Mouse (Mus musculus): ENCODE measurements around the gene Itpr2. TPM values are rescaled to one million over a fixed set of nuclear protein-coding genes. Genes with fewer than 3 reads are reported as not detected.
A peak's percentile ranks its signal among the peaks of the same experiment; 100 is the strongest.

Gene Itpr2
- polyA plus RNA-seq, 1 experiment, result 6.6 TPM

GRCm38 (mm10) chr6:146331017-146331669, 170.9 kb downstream of the Itpr2 start:
- H3K27me3 ChIP-seq (ENCODE audit: control insufficient read depth, insufficient read depth, low read length), result no peaks in the 10 kb centered on the region
- no peak overlapping the region for H3K27ac ChIP-seq (ENCODE audit: insufficient read depth, low read length)
- peaks cover 7% of the 10 kb centered on the region for H3K4me1 ChIP-seq (ENCODE audit: control insufficient read depth, insufficient read depth, low read length)
- DNase-seq, result peak; percentile 16 to 36
- 25% methylated on average over 6 of the region's 6 CpGs for WGBS
- no peak for TF ChIP-seq CTCF (IDR thresholded peaks at IDR 0.05; ENCODE audit: borderline replicate concordance, insufficient read depth, low read depth, low read length)
- no peak for TF ChIP-seq POLR2A (IDR thresholded peaks at IDR 0.05; ENCODE audit: borderline replicate concordance, insufficient read depth, low read length)
- no peak overlapping the region for H3K4me3 ChIP-seq (replicated peaks; ENCODE audit: insufficient read depth, low read depth, low read length)

GRCm38 (mm10) chr6:146329079-146329478, 172.9 kb downstream of the Itpr2 start:
- TF ChIP-seq POLR2A (IDR thresholded peaks at IDR 0.05; ENCODE audit: borderline replicate concordance, insufficient read depth, low read length) (no peak), CTCF (IDR thresholded peaks at IDR 0.05; ENCODE audit: borderline replicate concordance, insufficient read depth, low read depth, low read length) (no peak)
- H3K4me3 ChIP-seq (replicated peaks; ENCODE audit: insufficient read depth, low read depth, low read length), result no peak overlapping the region
- H3K27me3 ChIP-seq (ENCODE audit: control insufficient read depth, insufficient read depth, low read length), result no peaks in the 10 kb centered on the region
- H3K27ac ChIP-seq (ENCODE audit: insufficient read depth, low read length), result no peak overlapping the region
- WGBS, result 86% methylated on average over 3 of the region's 3 CpGs
- peaks cover 10% of the 10 kb centered on the region for H3K4me1 ChIP-seq (ENCODE audit: control insufficient read depth, insufficient read depth, low read length)
- DNase-seq, result no peak

- no peak overlapping the region for H3K27ac ChIP-seq (ENCODE audit: insufficient read depth, low read length)
- WGBS, result 91% methylated on average over 8 of the region's 8 CpGs
- no peak for TF ChIP-seq CTCF (IDR thresholded peaks at IDR 0.05; ENCODE audit: borderline replicate concordance, insufficient read depth, low read depth, low read length)
- TF ChIP-seq POLR2A (IDR thresholded peaks at IDR 0.05; ENCODE audit: borderline replicate concordance, insufficient read depth, low read length), result no peak
These were observed 175.4 kb downstream of the Itpr2 start for GRCm38 (mm10) chr6:146326631-146327030.

GRCm38 (mm10) chr6:146324541-146325204, 177.3 kb downstream of the Itpr2 start:
- Histone ChIP-seq H3K27ac (ENCODE audit: insufficient read depth, low read length) (no peak overlapping the region), H3K27me3 (ENCODE audit: control insufficient read depth, insufficient read depth, low read length) (no peaks in the 10 kb centered on the region), H3K4me3 (replicated peaks; ENCODE audit: insufficient read depth, low read depth, low read length) (no peak overlapping the region), H3K4me1 (ENCODE audit: control insufficient read depth, insufficient read depth, low read length) (0 out of 2 replicates have a peak, but pooled peaks cover 3% of the 10 kb centered on the region)
- TF ChIP-seq POLR2A (IDR thresholded peaks at IDR 0.05; ENCODE audit: borderline replicate concordance, insufficient read depth, low read length), result no peak
- TF ChIP-seq CTCF (IDR thresholded peaks at IDR 0.05; ENCODE audit: borderline replicate concordance, insufficient read depth, low read depth, low read length), result no peak
- DNase-seq, result no peak
- 55% methylated on average over 19 of the region's 19 CpGs for WGBS

More at GRCm38 (mm10) chr6:146326631-146327030, 175.4 kb downstream of the Itpr2 start:
- Histone ChIP-seq H3K27me3 (ENCODE audit: control insufficient read depth, insufficient read depth, low read length) (no peaks in the 10 kb centered on the region), H3K4me3 (replicated peaks; ENCODE audit: insufficient read depth, low read depth, low read length) (no peak overlapping the region), H3K4me1 (ENCODE audit: control insufficient read depth, insufficient read depth, low read length) (peaks cover 10% of the 10 kb centered on the region)
- no peak for DNase-seq

GRCm38 (mm10) chr6:146322555-146322954, 179.5 kb downstream of the Itpr2 start:
- Histone ChIP-seq H3K27me3 (ENCODE audit: control insufficient read depth, insufficient read depth, low read length) (no peaks in the 10 kb centered on the region), H3K4me1 (ENCODE audit: control insufficient read depth, insufficient read depth, low read length) (0 out of 2 replicates have a peak, but pooled peaks cover 3% of the 10 kb centered on the region), H3K27ac (ENCODE audit: insufficient read depth, low read length) (no peak overlapping the region), H3K4me3 (replicated peaks; ENCODE audit: insufficient read depth, low read depth, low read length) (no peak overlapping the region)
- WGBS, result 82% methylated on average over 7 of the region's 7 CpGs
- TF ChIP-seq POLR2A (IDR thresholded peaks at IDR 0.05; ENCODE audit: borderline replicate concordance, insufficient read depth, low read length) (no peak), CTCF (IDR thresholded peaks at IDR 0.05; ENCODE audit: borderline replicate concordance, insufficient read depth, low read depth, low read length) (no peak)
- DNase-seq, result no peak

- DNase-seq, result no peak
- Histone ChIP-seq H3K27me3 (ENCODE audit: control insufficient read depth, insufficient read depth, low read length) (no peaks in the 10 kb centered on the region), H3K4me3 (replicated peaks; ENCODE audit: insufficient read depth, low read depth, low read length) (no peak overlapping the region), H3K4me1 (ENCODE audit: control insufficient read depth, insufficient read depth, low read length) (0 out of 2 replicates have a peak, but pooled peaks cover 3% of the 10 kb centered on the region), H3K27ac (ENCODE audit: insufficient read depth, low read length) (no peak overlapping the region)
- WGBS, result 86% methylated on average over 4 of the region's 4 CpGs
- no peak for TF ChIP-seq CTCF (IDR thresholded peaks at IDR 0.05; ENCODE audit: borderline replicate concordance, insufficient read depth, low read depth, low read length)
These were observed 180.1 kb downstream of the Itpr2 start for GRCm38 (mm10) chr6:146321951-146322350.

- Histone ChIP-seq H3K27ac (ENCODE audit: insufficient read depth, low read length) (no peak overlapping the region), H3K4me3 (replicated peaks; ENCODE audit: insufficient read depth, low read depth, low read length) (no peak overlapping the region), H3K4me1 (ENCODE audit: control insufficient read depth, insufficient read depth, low read length) (no peaks in the 10 kb centered on the region), H3K27me3 (ENCODE audit: control insufficient read depth, insufficient read depth, low read length) (no peaks in the 10 kb centered on the region)
- TF ChIP-seq POLR2A (IDR thresholded peaks at IDR 0.05; ENCODE audit: borderline replicate concordance, insufficient read depth, low read length) (no peak), CTCF (IDR thresholded peaks at IDR 0.05; ENCODE audit: borderline replicate concordance, insufficient read depth, low read depth, low read length) (no peak)
- no peak for DNase-seq
- 86% methylated on average over 6 of the region's 6 CpGs for WGBS
These were observed 185.6 kb downstream of the Itpr2 start for GRCm38 (mm10) chr6:146316415-146316814.

- 91% methylated on average over 8 of the region's 8 CpGs for WGBS
- TF ChIP-seq POLR2A (IDR thresholded peaks at IDR 0.05; ENCODE audit: borderline replicate concordance, insufficient read depth, low read length), result no peak
- no peak for TF ChIP-seq CTCF (IDR thresholded peaks at IDR 0.05; ENCODE audit: borderline replicate concordance, insufficient read depth, low read depth, low read length)
- Histone ChIP-seq H3K4me3 (replicated peaks; ENCODE audit: insufficient read depth, low read depth, low read length) (no peak overlapping the region), H3K27ac (ENCODE audit: insufficient read depth, low read length) (no peak overlapping the region), H3K4me1 (ENCODE audit: control insufficient read depth, insufficient read depth, low read length) (no peaks in the 10 kb centered on the region), H3K27me3 (ENCODE audit: control insufficient read depth, insufficient read depth, low read length) (no peaks in the 10 kb centered on the region)
- no peak for DNase-seq
These were observed 186.9 kb downstream of the Itpr2 start for GRCm38 (mm10) chr6:146315153-146315552.

Measured in cerebellum, adult 2 months (tissue).